Mouse (Mus musculus): Measurements from ENCODE around the gene Insr. TPM values are rescaled to one million over a fixed set of nuclear protein-coding genes. Genes with fewer than 3 reads are reported as not detected.
A peak's percentile ranks its signal among the peaks of the same experiment; 100 is the strongest.
"Not testable (repeated sequence)": the region's sequence is repeated elsewhere in the genome, so short reads cannot be mapped to it uniquely, and the experiment has no call there.

Insr gene
- total RNA-seq (2021), result 10 to 100 TPM; 71.0 to 73.6 TPM
- long read RNA-seq, experiment 1, partial matches to known transcripts, result 1 of 8 reads
- long read RNA-seq, experiment 1, other reads (novel, unspliced or antisense), result 7 of 8 reads
- long read RNA-seq, experiment 2, partial matches to known transcripts, result 1 of 6 reads
- long read RNA-seq, experiment 2, other reads (novel, unspliced or antisense), result 5 of 6 reads

DNA sequence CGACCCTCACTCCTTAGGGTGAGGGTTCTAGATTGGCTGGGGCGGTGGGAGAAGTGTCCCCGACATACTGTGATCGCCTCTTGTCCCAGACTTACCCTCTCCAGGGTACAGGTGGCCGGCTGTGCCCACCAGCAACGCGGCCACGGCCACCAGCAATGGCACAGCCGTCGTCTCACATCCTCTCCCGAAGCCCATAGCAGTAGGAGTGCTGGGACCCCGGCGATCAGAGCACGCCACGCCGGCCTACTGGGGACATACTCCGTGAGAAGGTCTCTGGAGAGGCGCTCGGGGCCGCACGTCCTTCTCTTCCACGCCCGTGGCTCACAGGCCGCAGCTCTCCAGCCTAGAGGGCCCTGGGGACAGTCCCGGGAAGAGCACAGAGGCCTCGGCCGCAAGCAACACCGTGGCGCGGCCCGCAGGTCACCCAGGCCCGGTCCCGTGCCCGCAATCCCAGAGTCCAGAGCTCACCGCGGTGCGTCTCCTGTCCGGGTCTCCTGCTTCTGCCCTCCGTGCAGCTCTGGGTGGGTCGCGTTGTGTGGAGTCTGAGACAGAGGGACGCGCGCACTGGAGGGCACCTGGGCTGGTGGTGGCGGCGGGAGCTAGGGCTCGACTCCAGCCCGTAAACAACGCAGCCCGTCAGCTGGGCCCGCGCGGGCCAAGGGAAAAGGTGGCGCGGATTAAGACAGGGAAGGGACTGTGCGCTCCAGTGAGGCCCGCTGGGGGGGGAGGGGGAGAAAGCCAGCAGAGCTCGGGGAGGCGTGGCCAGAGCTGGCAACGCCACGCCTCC lies at the start of gene Insr:
TSS of gene Insr (minus strand) at position 684 of the 787 bp plus-strand sequence.
- peak; percentile 87 to 93 for DNase-seq (ENCODE audit: low spot score in 2 of 2)

DNA sequence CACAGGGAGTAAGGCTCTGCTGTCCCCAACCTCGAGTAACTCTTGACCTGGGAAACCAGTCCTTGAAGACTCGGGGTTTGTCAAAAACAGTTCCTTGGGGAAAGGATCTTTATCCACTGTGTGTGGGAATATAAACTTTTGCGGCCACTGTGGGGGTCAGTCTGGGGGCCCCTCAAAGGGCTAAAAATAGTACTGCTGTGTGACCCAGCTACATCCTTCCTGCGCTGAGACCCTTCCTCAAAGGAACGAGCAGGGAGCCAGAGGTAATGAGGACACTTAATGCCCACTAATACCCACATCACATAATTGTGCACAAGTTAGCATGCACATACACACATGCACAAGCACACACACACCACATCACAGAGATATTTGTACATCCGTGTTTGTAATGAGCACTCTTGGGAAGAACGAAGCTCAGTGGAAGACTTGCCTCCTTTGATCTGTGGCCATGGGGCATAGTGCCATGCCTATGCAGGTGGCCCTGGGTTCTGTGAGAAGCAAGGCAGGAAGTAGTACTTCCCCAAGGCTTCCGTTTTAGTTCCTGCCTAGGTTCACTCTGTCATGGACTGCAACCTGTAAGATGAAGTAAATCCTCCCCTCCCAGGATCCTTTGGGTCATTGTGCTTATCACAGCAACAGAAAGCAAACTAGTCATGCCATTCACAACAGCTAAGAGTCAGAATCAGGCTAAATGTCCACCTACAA lies 48.3 kb upstream of the Insr start:
- DNase-seq (ENCODE audit: low spot score in 2 of 2), result no peak

DNA sequence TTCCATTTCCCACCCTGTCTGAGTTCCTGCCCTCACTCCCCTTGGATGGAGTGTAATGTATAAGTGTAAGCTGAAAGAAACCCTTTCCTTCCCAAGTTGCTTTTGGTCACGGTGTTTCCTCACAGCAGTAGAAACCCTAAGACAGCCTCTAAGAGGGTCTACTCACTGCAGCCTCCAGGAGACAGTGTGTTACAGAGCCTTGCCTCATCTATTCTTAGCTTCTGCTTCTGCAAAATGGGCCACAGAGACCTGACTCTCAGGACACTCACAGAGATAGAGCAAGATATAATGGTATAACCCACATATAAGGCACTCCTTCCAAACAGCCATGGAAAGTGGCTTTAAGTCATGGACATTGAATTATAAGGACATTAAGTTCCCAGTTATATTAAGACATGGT lies 47.6 kb upstream of the Insr start:
- DNase-seq (ENCODE audit: low spot score in 2 of 2), result no peak

DNA sequence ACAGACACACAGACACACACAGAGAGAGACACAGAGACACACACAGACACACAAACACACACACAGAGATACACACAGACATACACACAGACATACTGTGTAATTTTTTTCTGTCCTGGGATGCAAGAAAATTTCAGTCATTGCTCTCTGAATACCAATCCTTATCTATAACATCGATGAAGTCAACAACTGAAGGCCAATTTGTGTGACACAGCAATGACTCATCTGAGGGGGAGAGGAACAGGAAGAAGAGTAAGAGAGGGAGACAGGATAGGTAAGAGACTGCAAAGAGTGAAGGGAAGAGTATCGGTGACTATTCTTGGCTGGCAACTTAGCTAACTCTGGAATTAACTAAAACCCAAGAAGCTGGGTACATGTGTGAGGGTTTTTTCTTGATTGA lies 44.8 kb upstream of the Insr start:
- no peak for DNase-seq (ENCODE audit: low spot score in 2 of 2)

DNA sequence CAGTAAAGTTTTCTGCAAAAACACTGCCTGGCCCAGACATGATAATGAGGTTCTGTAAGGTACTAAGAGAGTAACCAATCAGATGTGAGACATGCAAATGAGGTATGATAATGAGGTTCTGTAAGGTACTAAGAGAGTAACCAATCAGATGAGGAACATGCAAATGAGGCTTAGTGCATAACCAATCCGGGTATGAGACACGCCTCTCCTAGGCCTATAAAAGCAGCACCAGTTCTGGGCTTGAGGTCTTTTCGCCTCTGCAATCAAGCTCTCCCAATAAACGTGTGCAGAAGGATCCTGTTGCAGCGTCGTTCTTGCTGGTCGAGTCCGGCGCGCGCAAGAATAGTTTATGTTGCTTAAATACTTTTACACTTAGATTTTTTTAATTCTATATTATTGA lies 39.9 kb upstream of the Insr start:
- DNase-seq (ENCODE audit: low spot score in 2 of 2), result not testable (repeated sequence)

DNA sequence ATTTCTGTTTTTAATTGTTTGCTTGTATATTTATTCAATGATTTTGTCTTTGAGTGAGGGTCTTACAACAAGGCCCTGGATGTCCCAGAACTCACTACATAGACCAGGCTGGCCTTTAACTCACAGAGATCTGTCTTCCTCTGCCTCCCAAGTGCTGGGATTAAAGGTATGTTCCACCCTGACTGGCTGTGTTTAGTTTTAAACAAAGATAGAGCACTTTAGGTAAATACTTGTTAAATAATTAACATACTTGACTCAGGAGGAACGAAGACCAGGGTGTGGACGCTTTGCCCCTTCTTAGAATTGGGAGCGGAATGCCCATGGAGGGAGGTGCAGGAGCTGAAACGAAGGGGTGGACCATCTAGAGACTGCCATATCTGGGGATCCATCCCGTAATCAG lies 37.2 kb upstream of the Insr start:
- no peak for DNase-seq (ENCODE audit: low spot score in 2 of 2)

DNA sequence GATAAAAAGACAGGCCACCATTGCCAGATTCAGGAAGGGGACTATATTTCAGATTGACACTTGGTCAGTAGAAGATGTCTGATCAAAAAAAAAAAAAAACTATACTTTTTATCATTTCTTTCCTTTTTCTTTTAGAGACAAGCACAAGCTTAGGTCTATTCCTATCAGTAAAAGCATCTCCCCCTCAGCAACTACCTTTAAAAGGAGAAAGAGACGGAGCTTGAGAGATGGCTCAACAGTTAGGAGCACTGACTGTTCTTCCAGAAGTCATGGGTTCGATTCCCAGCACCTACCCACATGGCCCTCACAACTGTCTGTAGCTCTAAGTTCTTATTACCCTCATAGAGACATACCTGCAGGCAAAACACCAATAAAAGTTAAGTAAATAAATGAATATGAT lies 34.9 kb upstream of the Insr start:
- no peak for DNase-seq (ENCODE audit: low spot score in 2 of 2)

DNA sequence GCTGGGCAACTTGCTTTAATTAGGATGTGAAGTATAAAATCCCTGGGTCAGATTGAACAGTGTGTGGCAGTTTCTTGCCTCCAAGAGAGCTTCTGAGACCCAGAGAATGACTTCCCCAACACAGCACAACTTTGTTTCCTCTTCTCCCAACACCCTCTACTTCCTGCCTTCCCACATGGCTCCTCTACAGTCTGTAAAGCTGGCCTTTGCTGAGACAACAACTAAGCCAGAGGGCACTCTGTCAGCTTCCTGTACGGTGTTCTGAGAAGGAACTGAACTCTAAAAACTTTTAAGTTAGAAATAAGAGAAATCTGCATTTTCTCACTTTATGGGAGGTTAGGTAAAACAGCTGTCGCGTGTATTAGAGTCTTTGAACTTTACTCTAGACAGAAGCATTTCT lies 34.4 kb upstream of the Insr start:
- no peak for DNase-seq (ENCODE audit: low spot score in 2 of 2)

DNA sequence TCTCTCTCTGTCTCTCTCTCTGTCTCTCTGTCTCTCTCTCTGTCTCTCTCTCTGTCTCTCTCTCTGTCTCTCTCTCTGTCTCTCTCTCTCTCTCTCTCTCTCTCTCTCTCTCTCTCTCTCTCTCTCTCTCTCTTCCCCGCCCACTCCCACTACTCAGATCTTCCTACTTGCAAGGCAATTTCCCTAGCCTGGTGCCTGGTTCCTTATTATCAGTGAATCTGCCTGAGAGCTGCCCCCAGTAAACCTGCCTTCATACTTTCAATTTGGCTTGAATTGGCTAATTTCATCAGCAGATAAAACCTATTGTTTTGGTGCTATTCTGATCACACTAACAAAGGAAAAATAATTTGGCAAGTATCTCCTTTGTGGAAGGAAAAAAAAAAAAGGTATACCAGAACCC lies 34.0 kb upstream of the Insr start:
- not testable (repeated sequence) for DNase-seq (ENCODE audit: low spot score in 2 of 2)

DNA sequence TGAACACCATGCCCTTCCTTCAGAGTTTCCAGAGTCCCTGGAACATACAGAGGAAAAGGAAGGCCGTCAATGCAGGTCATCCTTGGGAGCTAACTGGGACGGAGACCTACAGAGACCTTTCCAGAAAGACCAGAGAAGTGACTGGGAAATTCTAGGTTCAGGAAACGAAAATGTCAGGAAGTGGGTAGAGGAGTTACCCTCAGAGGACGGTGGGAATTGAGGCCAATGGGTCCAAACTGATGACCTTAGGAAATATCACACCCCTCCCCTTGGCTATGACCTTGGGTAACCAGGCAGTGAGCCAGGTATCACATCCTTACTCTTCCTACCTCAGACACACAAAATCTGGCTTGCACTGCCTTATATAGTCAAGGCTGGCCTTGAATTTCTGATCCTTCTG lies 32.1 kb upstream of the Insr start:
- no peak for DNase-seq (ENCODE audit: low spot score in 2 of 2)

DNA sequence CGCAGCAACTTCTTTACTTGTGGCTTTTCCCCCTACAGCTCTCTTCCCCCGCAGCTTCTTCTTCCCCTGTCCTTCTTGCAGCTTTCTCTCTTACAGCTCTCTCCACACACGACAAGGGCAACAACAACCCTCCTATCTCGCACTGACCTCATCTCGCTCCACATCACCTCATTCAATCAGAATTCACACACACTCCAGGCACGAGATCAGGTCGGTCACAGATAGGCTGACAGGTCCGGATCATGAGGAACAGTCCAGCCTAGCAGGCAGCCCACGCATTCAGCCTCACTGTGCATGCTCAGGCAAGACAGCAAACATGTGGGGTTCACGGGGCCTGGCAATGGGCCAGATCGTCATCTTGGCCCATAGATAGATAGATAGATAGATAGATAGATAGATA lies 30.2 kb upstream of the Insr start:
- no peak for DNase-seq (ENCODE audit: low spot score in 2 of 2)

DNA sequence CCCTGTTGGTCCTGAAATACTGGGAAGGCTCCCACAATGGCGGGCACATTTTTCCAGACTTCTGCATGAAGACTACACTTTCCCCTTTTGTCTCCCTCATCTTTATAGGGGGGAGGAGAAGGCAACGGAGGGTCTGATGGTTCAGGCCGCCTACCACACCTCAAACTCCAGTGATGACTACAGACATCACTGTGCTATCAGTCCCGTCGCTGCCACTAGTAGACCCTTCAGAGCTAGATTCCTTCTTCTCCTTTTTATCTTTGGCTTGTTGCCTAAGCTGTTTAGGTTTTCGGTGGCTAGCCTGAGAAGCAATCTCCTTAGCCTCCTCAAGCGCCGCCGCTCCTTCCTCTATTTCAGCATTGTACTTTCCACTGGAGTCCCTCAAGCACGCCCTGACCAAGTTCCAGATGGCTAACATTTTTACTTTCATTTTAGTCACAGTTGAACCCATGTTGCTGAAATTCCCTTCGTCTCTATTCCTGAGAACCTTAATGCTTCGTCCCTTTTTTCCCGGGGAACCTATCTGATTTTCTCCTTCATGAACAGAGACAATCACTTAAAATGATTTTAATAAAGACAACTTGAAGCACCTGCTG lies 28.9 kb upstream of the Insr start:
- not testable (repeated sequence) for DNase-seq (ENCODE audit: low spot score in 2 of 2)

DNA sequence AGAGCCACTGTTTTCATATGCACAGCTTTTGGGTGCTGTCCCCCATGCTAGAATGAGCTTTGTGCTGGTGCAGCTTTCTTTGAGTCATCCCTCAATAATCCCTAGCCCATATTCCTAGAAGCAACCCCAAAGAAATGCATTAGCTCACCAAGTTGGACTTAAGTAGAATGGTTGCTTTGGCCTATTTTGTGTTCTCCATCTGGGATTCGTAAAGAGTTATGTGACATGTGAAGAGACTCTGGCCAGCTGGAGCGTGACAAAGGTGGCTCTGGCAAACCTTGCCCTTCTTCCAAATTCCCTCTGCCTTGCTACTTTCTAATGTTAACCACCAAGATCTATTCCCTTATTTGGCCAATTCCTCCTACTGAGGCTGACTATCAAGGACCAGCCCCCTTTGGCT lies 22.7 kb upstream of the Insr start:
- DNase-seq (ENCODE audit: low spot score in 2 of 2), result no peak

DNA sequence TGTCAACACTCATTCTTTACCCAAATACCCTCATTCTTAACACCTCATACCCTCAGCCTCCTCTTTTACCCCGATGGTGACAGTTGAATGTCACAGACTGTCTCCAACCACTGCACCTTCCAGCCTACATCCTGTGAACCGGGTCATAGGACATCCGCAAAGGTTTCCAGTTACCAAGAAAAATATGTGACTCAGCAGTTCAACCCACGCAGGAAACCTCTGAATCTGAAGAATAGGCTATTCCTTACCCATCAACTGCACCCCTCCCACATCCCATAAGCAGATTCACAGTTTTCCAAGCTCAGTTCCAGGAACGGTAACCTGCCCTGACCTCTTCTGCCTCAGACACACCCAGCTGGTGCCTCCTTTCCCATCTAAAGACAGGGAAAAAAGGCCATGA lies 19.9 kb upstream of the Insr start:
- no peak for DNase-seq (ENCODE audit: low spot score in 2 of 2)

DNA sequence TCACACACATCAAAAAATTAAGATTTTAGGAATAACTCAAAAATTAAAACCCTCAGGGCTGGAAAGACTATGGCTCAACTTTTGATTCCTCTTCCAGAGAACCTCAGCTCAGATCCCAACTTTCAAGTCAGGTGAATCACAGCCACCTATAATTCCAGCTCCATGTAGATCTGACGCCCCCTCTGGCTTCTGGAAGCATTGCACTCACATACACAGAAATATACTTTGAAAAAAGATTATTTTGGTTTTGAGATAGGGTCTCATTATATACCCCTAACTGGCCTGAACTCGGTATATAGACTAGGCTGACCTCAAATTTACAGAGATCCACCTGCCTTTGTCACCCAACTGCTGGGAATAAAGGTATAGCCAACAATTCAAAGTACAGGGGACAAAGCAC lies 6.4 kb upstream of the Insr start:
- DNase-seq (ENCODE audit: low spot score in 2 of 2), result no peak

DNA sequence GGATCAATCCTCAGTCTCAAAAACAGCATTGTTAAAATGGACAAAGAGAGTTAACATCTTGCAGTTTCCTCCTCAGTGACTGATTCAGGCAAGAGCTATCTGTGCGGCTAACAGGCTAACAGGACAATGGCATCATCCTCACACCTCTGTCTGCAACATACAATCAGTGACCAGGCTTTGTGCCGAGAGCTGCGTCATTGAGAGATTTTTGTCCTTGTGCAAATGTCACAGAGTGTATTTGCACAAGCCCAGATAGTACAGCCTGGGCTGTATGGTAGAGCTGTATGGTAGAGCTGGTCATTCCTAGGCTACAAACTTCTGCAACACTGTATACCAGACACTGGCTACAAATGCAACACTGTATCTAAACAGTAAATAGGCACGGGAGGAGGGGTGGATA lies 5.2 kb upstream of the Insr start:
- DNase-seq (ENCODE audit: low spot score in 2 of 2), result no peak

DNA sequence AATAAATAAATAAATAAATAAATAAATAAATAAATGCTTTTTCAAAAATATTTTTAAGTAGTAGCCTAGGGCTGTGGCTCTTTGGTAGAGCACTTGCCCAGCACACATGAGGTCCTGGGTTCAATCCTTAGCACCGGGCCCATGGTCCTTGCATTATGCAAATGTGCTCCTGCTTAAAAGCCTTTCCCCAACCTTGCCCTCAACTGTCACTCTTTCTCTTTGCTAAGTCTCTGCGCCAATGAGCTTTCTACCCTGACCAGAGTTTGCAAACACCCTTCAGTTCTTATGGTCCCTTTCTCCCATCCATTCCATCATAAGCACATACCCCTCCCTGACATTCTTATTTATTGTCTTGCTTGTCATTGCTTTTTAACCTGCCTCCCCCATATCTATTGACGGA lies 1.9 kb upstream of the Insr start:
- DNase-seq (ENCODE audit: low spot score in 2 of 2), result no peak

DNA sequence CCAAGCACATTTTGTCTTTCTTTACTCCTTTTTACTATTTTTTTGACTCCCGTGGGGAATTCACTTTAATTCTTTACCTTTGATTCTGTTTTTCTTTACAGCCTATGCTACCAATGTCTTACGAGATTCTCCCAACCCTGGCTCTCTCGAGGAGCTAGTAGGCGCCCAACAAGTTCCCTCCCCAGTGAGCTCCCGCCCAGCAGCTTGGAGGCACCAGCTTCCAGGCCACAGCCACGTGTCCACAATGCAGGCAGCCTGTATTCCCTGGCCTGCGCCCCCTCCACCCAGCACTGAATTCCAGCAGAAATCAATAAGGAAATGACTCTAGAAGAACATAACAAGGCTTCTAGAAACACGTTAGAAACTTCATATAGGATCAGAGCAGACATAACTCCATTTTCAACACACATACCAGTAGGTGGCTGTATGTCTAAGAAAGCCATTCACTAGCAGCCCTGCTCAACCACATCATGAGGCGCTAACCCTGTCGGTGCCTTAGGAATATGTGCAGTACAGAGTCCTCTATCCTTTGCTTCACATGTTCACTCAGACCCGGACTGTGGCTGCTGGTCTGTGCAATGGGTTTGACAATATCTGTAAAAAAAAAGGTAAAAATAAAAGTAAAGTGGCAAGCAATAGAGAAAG lies 971 bp upstream of the Insr start:
- DNase-seq (ENCODE audit: low spot score in 2 of 2), result peak in 1 of 2 experiments; percentile 28

DNA sequence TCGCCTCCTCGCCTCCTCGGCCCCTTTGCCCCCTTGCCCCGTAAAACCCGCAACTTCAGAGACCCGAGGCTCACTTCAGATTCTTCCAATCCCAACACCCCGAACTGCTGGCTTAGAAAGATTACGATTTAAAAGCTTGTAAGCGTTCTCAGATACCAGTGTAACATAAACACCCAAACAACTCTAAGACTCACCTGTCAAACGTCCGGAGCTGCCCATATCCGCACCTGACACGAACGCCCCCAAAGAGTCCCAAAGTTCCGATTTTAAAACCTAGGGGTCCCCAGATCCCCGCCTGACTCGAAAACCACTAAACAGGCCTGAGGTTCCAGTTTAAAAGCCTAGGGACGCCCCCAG lies 282 bp upstream of the Insr start:
- DNase-seq (ENCODE audit: low spot score in 2 of 2), result peak in 1 of 2 experiments; percentile 10

DNA sequence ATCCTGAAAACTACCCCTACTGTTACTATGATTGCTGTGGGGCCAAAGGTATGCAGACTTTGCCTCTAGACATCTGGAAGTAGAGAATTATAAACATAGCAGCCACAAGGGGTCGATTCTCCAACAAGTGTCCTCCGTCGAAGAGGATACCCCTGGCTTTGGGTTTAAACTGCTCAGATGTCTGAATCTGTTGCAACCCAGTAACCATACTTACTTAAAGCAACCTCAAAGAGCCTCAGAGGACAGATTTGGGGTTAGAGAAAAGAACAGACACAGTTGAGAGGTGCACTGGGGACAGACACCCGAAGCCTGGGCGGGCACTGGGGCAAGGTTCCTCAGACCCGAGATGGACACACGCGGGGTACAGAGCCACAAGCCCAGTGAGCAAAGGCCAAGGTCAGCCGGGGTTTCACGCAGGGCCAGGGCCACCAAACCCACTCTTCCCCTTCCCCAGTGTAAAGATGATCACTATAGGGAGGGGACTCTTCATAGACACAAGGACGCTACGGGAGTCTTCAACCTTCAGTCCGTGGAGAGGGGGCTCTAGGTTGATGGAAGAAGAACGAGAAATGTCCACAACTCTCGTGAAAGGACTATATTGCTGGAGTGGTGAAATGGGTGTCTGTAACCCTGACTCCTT lies 1.1 kb downstream of the Insr start:
- DNase-seq (ENCODE audit: low spot score in 2 of 2), result peak in 1 of 2 experiments; percentile 15

DNA sequence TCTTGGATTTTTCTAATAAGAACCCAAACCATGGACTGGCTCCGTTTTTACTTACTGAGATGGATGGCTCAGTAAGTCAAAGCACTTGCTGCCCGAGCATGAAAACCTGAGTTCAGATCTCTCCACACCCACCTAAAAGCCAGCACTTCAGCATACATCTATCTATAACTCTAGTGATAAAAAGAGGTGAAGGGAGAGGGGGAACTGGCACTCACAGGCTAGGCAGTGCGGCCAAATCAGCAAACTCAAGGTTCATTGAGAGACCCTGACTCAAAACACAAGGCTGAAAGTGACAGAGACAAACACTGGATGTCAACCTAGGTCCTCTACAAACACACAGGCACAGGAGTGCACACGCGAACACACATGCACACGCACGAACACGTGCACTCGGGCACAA lies 2.2 kb downstream of the Insr start:
- no peak for DNase-seq (ENCODE audit: low spot score in 2 of 2)
